Mouse (Mus musculus): ENCODE data around the gene Dynlrb2. TPM values are rescaled to one million over a fixed set of nuclear protein-coding genes. Genes with fewer than 3 reads are reported as not detected.

Dynlrb2 gene
- polyA plus RNA-seq, 1 experiment from 2014 or later, result 1.8 TPM

- DNase-seq (ENCODE audit: low spot score), result no peak
- H3K4me3 ChIP-seq (ENCODE audit: low read depth, low read length), result no peak overlapping the region
- no peak for ATAC-seq (ENCODE audit: insufficient read depth, low FRiP score, low TSS enrichment)
- H3K27ac ChIP-seq (ENCODE audit: low read depth, low read length), result no peak overlapping the region
- H3K4me2 ChIP-seq (ENCODE audit: low read depth), result no peak overlapping the region
- WGBS, result 84% methylated on average over 7 of the region's 7 CpGs
- no peaks in the 10 kb centered on the region for H3K9me3 ChIP-seq (ENCODE audit: control insufficient read depth, low read length)
- no peak overlapping the region for H3K9ac ChIP-seq (ENCODE audit: low read length)
- no peaks in the 10 kb centered on the region for H3K4me1 ChIP-seq (ENCODE audit: control insufficient read depth, insufficient read depth, low read length)
- no peaks in the 10 kb centered on the region for H3K27me3 ChIP-seq (ENCODE audit: control insufficient read depth, insufficient read depth, low read length)
- no peaks in the 10 kb centered on the region for H3K36me3 ChIP-seq (ENCODE audit: control insufficient read depth, insufficient read depth, low read length)
These were observed 20.1 kb downstream of the Dynlrb2 start for GRCm38 (mm10) chr8:116524915-116525314.

DNA sequence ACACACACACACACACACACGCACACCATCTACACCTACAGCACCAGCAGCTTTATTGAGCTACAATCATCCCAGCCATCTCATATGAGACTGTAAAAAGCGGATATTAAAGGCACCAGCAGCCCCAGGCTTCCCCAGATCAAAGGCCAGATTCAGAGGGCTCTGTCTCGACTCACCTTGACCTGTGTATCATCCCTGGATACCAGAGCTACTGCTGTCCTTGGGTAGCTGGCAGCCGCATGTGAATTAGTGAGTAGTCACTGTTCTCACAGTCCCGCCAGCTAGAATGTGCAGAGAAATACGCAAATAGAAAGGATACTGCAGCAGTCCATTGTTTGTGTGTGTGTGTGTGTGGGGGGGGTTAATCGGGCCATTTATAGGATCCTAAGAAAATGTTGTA, 24.0 kb downstream of the Dynlrb2 start:
- Histone ChIP-seq H3K4me1 (ENCODE audit: control insufficient read depth, insufficient read depth, low read length) (no peaks in the 10 kb centered on the region), H3K9ac (ENCODE audit: low read length) (no peak overlapping the region), H3K9me3 (ENCODE audit: control insufficient read depth, low read length) (no peaks in the 10 kb centered on the region), H3K36me3 (ENCODE audit: control insufficient read depth, insufficient read depth, low read length) (no peaks in the 10 kb centered on the region), H3K27me3 (ENCODE audit: control insufficient read depth, insufficient read depth, low read length) (no peaks in the 10 kb centered on the region), H3K4me3 (ENCODE audit: low read depth, low read length) (no peak overlapping the region), H3K27ac (ENCODE audit: low read depth, low read length) (no peak overlapping the region), H3K4me2 (ENCODE audit: low read depth) (no peak overlapping the region)
- 75% methylated on average over 7 of the region's 7 CpGs for WGBS
- DNase-seq (ENCODE audit: low spot score) (no peak), ATAC-seq (ENCODE audit: insufficient read depth, low FRiP score, low TSS enrichment) (no peak)

DNA sequence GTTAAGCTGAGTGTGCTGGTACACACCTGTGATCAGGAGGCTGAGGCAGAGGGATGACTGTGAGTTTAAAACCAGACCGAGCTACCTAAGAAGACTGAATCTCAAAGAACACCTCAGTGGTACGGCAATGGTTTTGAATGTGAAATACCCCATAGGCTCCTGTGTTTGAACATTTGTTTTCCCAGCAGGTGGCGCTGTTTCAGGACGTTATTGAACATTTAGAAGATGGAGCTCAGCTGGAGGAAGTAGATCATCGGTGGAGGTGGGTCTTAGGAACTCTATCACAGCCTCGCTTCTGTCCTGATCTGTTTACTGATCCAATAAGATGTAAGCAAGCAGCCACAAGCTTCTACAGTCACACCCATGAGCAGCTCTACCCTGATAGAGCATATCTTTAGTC, 28.3 kb downstream of the Dynlrb2 start:
- Histone ChIP-seq H3K27me3 (ENCODE audit: control insufficient read depth, insufficient read depth, low read length) (no peaks in the 10 kb centered on the region), H3K4me3 (ENCODE audit: low read depth, low read length) (no peak overlapping the region), H3K27ac (ENCODE audit: low read depth, low read length) (no peak overlapping the region), H3K36me3 (ENCODE audit: control insufficient read depth, insufficient read depth, low read length) (no peaks in the 10 kb centered on the region), H3K9ac (ENCODE audit: low read length) (no peak overlapping the region), H3K4me2 (ENCODE audit: low read depth) (no peak overlapping the region), H3K4me1 (ENCODE audit: control insufficient read depth, insufficient read depth, low read length) (no peaks in the 10 kb centered on the region), H3K9me3 (ENCODE audit: control insufficient read depth, low read length) (no peaks in the 10 kb centered on the region)
- ATAC-seq (ENCODE audit: insufficient read depth, low FRiP score, low TSS enrichment), result no peak
- DNase-seq (ENCODE audit: low spot score), result no peak
- 77% methylated on average over 6 of the region's 6 CpGs for WGBS

DNA sequence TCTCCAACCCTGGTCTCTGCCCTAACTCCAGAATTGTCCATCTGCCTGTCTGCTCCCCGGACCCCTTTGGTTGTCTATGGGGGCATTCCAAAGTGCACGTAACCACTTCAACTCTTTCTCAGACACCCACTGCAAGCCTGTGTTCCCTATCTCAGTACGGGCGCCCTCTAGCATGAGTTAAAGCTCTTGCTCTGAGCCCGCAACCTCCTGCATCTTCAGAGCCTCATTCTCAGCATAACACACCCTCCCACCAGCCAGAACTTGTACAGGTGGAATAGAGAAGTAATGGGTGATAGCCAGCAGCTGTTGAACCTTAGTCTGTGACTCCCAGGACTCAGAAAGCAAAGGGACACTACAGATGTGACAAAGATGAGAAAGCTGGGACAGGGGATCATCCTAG, 32.0 kb downstream of the Dynlrb2 start:
- DNase-seq (ENCODE audit: low spot score) (no peak), ATAC-seq (ENCODE audit: insufficient read depth, low FRiP score, low TSS enrichment) (no peak)
- 73% methylated on average over 5 of the region's 5 CpGs for WGBS

GRCm38 (mm10) chr8:116538763-116539162, 34.0 kb downstream of the Dynlrb2 start:
- WGBS, result 42% methylated on average over 7 of the region's 7 CpGs
- Histone ChIP-seq H3K9ac (ENCODE audit: low read length) (no peak overlapping the region), H3K4me2 (ENCODE audit: low read depth) (no peak overlapping the region), H3K4me1 (ENCODE audit: control insufficient read depth, insufficient read depth, low read length) (no peaks in the 10 kb centered on the region), H3K9me3 (ENCODE audit: control insufficient read depth, low read length) (no peaks in the 10 kb centered on the region), H3K27me3 (ENCODE audit: control insufficient read depth, insufficient read depth, low read length) (no peaks in the 10 kb centered on the region), H3K36me3 (ENCODE audit: control insufficient read depth, insufficient read depth, low read length) (no peaks in the 10 kb centered on the region), H3K4me3 (ENCODE audit: low read depth, low read length) (no peak overlapping the region), H3K27ac (ENCODE audit: low read depth, low read length) (no peak overlapping the region)
- DNase-seq (ENCODE audit: low spot score), result no peak
- ATAC-seq (ENCODE audit: insufficient read depth, low FRiP score, low TSS enrichment), result no peak

More for the DNA sequence above, 32.0 kb downstream of the Dynlrb2 start:
- Histone ChIP-seq H3K4me1 (ENCODE audit: control insufficient read depth, insufficient read depth, low read length) (no peaks in the 10 kb centered on the region), H3K9me3 (ENCODE audit: control insufficient read depth, low read length) (no peaks in the 10 kb centered on the region), H3K27me3 (ENCODE audit: control insufficient read depth, insufficient read depth, low read length) (no peaks in the 10 kb centered on the region), H3K4me2 (ENCODE audit: low read depth) (no peak overlapping the region), H3K36me3 (ENCODE audit: control insufficient read depth, insufficient read depth, low read length) (no peaks in the 10 kb centered on the region), H3K9ac (ENCODE audit: low read length) (no peak overlapping the region), H3K27ac (ENCODE audit: low read depth, low read length) (no peak overlapping the region), H3K4me3 (ENCODE audit: low read depth, low read length) (no peak overlapping the region)

GRCm38 (mm10) chr8:116540136-116540535, 35.4 kb downstream of the Dynlrb2 start:
- ATAC-seq (ENCODE audit: insufficient read depth, low FRiP score, low TSS enrichment) (no peak), DNase-seq (ENCODE audit: low spot score) (no peak)
- H3K27ac ChIP-seq (ENCODE audit: low read depth, low read length), result no peak overlapping the region
- H3K9me3 ChIP-seq (ENCODE audit: control insufficient read depth, low read length), result no peaks in the 10 kb centered on the region
- no peaks in the 10 kb centered on the region for H3K4me1 ChIP-seq (ENCODE audit: control insufficient read depth, insufficient read depth, low read length)
- no peak overlapping the region for H3K4me3 ChIP-seq (ENCODE audit: low read depth, low read length)
- no peaks in the 10 kb centered on the region for H3K27me3 ChIP-seq (ENCODE audit: control insufficient read depth, insufficient read depth, low read length)
- no peak overlapping the region for H3K4me2 ChIP-seq (ENCODE audit: low read depth)
- H3K36me3 ChIP-seq (ENCODE audit: control insufficient read depth, insufficient read depth, low read length), result no peaks in the 10 kb centered on the region
- 95% methylated on average over 1 of the region's 1 CpGs for WGBS
- no peak overlapping the region for H3K9ac ChIP-seq (ENCODE audit: low read length)

DNA sequence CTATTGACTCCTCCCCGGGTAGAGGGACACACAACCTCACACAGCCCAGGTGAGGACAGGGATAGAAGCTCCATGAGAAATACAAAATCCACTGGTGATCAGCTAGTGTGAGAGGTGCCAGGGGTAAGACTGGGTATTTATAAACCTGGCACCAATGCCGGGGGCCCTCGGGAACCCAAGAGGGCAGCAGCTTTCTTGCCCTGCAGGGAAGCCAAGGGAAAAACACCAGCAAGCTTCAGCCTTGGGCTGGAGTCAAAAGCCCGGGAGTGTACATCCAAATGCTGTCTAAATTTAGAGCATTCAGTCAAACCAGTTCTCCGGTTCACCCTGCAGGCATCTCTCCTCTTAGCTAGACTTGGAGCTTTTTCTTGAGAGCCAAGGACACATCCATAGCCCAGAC, 38.1 kb downstream of the Dynlrb2 start:
- H3K9ac ChIP-seq (ENCODE audit: low read length), result no peak overlapping the region
- DNase-seq (ENCODE audit: low spot score) (no peak), ATAC-seq (ENCODE audit: insufficient read depth, low FRiP score, low TSS enrichment) (no peak)
- H3K27me3 ChIP-seq (ENCODE audit: control insufficient read depth, insufficient read depth, low read length), result no peaks in the 10 kb centered on the region
- WGBS, result 88% methylated on average over 5 of the region's 5 CpGs
- H3K4me3 ChIP-seq (ENCODE audit: low read depth, low read length), result no peak overlapping the region
- no peak overlapping the region for H3K4me2 ChIP-seq (ENCODE audit: low read depth)
- no peak overlapping the region for H3K27ac ChIP-seq (ENCODE audit: low read depth, low read length)
- no peaks in the 10 kb centered on the region for H3K9me3 ChIP-seq (ENCODE audit: control insufficient read depth, low read length)
- no peaks in the 10 kb centered on the region for H3K36me3 ChIP-seq (ENCODE audit: control insufficient read depth, insufficient read depth, low read length)
- no peaks in the 10 kb centered on the region for H3K4me1 ChIP-seq (ENCODE audit: control insufficient read depth, insufficient read depth, low read length)

DNA sequence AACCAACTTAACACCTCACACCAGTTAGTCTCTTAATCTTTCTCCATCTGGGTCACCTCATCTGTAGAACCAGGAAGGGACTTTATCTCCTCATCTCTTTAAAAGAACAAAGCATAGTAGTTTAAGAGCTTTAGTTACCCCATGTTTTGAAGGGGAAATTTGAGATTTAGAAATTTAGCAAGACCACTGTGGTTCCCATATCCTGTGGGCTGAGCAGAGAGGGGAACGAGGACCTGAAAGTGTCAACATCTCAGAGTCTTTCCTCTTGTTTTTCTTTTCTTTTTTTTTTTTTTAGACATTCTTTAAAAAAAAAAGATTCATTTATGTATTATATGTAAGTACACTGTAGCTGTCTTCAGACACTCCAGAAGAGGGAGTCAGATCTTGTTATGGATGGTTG, 38.6 kb downstream of the Dynlrb2 start:
- H3K4me1 ChIP-seq (ENCODE audit: control insufficient read depth, insufficient read depth, low read length), result no peaks in the 10 kb centered on the region
- H3K4me2 ChIP-seq (ENCODE audit: low read depth), result no peak overlapping the region
- no peak overlapping the region for H3K4me3 ChIP-seq (ENCODE audit: low read depth, low read length)
- no peak for DNase-seq (ENCODE audit: low spot score)
- no peaks in the 10 kb centered on the region for H3K36me3 ChIP-seq (ENCODE audit: control insufficient read depth, insufficient read depth, low read length)
- 77% methylated on average over 1 of the region's 1 CpGs for WGBS
- no peaks in the 10 kb centered on the region for H3K27me3 ChIP-seq (ENCODE audit: control insufficient read depth, insufficient read depth, low read length)
- no peak for ATAC-seq (ENCODE audit: insufficient read depth, low FRiP score, low TSS enrichment)
- no peak overlapping the region for H3K9ac ChIP-seq (ENCODE audit: low read length)
- no peak overlapping the region for H3K27ac ChIP-seq (ENCODE audit: low read depth, low read length)
- H3K9me3 ChIP-seq (ENCODE audit: control insufficient read depth, low read length), result no peaks in the 10 kb centered on the region

DNA sequence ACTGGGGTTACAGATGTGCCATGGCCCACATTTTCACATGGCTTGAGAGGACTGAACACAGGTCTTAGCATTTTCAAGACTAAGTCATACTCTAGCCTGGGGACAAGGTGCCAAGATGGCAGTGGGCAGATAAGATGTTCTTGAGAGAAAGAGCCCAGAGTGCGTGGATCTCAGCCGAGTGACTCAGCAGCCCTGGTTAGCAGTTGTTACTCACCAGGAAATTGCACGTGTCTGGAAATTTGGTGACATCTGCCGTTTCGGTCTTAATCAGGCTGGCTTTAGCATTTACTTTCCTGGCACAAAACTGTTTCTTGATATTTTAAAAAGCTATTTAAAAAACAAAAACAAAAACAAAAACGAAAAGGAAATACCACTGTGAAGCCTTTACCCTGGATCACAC, 47.5 kb downstream of the Dynlrb2 start:
- 88% methylated on average over 6 of the region's 6 CpGs for WGBS
- no peaks in the 10 kb centered on the region for H3K4me1 ChIP-seq (ENCODE audit: control insufficient read depth, insufficient read depth, low read length)
- H3K4me3 ChIP-seq (ENCODE audit: low read depth, low read length), result no peak overlapping the region
- no peaks in the 10 kb centered on the region for H3K36me3 ChIP-seq (ENCODE audit: control insufficient read depth, insufficient read depth, low read length)
- H3K27ac ChIP-seq (ENCODE audit: low read depth, low read length), result no peak overlapping the region
- no peak for ATAC-seq (ENCODE audit: insufficient read depth, low FRiP score, low TSS enrichment)
- H3K9me3 ChIP-seq (ENCODE audit: control insufficient read depth, low read length), result no peaks in the 10 kb centered on the region
- H3K4me2 ChIP-seq (ENCODE audit: low read depth), result no peak overlapping the region
- no peak overlapping the region for H3K9ac ChIP-seq (ENCODE audit: low read length)
- H3K27me3 ChIP-seq (ENCODE audit: control insufficient read depth, insufficient read depth, low read length), result no peaks in the 10 kb centered on the region
- DNase-seq (ENCODE audit: low spot score), result no peak

Data from neural tube, embryonic 11.5 days (tissue).